Mouse (Mus musculus): ENCODE measurements at regions not wholly inside any gene's neighbourhood (a gene's known extent, or its start where the extent isn't known, plus 50 kb on each side); places are given as distances from the start of the nearest gene placed in this dataset.

DNA sequence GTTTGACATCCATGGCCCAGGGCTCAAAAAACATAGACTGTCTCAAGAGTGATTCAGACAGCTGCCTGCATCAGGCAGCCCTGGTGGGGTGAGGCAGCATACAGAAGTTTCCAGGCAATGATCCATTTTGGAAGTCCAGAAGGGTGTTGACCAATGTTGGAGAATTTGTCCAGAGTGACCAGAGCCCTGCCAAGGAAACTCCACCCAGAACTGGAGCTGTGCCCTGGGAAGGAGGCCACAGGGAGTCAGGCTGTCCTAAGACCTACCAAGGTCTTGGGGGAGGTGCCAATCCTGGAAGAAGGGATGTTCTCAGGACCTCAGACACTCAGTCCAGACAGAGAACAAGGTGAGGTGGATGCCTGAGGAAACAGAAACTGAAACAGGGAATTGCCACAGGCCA is 105.2 kb upstream of the Cops8 start:
- DNase-seq (ENCODE audit: extremely low read depth, insufficient read length, low spot score) = peak; percentile 65

DNA sequence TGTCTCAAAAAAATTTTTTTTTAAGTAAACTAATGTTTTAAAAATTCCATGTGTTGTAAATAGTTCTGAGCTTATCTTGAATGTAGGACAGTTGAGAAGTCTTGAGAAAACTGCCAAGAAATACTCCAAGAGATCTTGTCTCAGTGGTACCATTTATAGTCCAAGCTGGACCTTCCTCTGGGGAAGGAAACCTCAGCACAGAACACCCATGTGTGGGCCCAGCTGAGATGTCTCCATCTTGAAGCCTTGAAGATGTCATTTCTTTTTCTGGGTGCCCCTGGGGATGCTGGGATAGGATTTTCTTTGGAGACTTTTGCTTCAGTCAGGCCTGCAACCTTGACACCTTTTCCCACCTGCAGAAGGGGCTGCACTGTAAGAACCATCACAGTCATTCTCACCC is 101.4 kb upstream of the Cops8 start:
- DNase-seq (ENCODE audit: extremely low read depth, insufficient read length, low spot score) = no peak

DNA sequence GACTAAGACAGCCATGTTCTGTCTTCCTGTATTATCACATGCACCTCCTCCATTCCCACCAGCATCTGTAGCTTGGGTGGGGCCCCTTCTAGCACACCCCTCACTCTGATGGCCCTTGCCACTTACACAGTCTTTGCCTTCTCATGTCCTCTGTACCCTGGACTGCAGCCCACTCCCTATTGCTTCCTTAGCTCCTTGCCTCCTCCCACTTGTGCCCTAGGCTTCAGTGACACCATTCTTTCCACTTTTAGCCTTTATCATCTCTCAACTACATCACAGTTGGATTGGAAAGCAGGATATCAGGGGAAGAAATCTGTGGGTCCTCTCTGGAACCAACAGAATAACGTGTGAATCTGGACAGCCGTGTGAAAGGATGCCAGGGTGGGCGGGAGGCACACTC is 100.4 kb upstream of the Cops8 start:
- no peak for DNase-seq (ENCODE audit: extremely low read depth, insufficient read length, low spot score)

DNA sequence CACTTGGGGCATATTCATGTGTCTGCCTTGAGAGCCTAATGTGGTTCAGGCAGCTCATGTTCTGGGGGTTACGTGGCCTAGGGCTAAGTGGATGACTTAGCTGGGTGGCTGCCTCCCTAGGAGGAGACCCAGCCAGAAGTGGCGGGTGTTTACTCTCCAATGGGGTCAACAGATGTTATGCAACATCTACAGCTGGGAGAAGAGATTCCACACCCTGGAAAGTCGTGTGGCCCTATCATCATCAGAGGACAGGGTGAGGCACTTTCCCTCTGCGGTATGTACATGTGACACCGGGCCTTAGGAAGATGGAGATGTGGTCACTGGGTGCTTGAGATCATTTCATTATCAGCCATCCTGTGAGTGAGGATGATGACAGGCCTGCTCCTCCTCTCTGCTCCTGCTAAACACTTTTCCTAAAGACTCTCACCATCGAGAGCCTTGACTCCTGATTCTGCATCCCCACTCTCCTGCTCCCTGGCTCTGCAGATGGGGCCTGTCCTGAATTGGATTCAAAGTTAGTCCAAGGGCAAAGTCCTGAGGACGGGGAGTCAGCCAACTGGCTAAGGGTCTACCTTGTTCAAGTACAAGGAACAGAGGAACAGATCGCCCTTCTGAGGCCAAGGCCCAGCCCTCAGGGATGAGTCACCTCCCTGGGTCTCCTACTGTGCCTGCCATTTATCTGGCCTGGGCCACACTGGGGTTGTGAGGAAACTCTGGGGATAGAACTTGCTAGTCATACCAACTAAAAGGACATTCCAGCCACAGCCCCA is 99.8 kb upstream of the Cops8 start:
- peak; percentile 63 for DNase-seq (ENCODE audit: extremely low read depth, insufficient read length, low spot score)

DNA sequence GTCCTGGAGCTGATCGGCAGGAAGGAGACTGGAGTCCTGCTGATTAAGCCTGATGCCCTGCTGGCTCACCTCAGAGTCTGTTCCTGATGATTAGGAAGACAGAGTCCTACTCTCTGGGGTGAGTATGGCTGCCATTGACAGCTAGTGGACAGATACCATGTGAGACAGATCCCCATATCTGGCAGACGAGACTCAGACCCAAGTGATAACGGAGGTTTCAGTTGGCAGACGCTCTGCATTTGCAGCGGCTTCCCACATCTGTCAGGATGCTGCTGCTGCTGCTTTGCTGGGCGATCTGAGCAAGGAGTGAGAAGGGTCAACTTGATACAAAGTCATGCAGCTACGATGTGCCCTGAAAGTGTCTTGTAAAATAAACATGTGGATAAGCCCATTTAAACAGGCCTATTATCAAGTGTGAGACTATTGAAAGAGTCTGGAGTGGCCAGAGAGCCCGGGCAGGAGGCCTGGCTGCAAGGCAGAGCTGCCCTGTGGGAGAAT is 98.1 kb upstream of the Cops8 start:
- DNase-seq (ENCODE audit: extremely low read depth, insufficient read length, low spot score) = no peak

DNA sequence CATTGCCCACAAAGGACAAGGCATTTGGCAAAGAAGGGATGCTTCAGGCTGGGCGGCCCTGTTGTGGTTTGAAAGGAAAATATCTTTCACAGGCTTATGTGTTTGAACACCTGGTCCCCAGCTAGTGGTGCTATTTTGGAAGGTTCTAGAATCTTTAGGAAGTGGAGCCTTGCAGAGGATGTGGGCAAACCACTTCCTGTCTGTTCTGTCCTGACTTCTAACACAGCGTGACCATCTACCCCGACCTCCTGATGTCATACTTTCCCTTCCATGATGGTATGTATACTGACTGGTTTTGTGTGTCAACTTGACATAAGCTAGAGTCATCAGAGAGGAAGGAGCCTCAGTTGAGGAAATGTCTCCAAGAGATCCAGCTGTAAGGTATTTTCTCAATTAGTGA is 97.2 kb upstream of the Cops8 start:
- DNase-seq (ENCODE audit: extremely low read depth, insufficient read length, low spot score) = peak; percentile 55

DNA sequence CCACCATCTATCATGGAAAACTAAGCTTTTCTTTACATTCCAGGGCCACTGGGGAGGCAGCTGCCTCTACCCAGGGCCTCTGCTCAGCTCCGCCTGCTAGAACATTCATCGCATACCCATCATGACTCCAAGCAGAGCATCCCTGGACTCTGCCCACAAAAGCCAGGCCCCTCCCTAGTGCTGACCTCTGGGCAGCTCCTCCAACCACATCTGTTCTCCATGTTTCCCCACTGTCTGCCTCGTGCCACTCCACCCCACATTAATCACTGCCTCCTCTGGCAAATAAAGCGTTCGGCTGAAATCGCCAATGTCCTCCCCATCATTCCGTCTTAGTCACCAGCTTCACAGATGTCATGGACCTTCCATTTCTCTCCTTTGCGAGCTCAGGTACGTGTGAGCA is 96.2 kb upstream of the Cops8 start:
- DNase-seq (ENCODE audit: extremely low read depth, insufficient read length, low spot score) = peak; percentile 74

DNA sequence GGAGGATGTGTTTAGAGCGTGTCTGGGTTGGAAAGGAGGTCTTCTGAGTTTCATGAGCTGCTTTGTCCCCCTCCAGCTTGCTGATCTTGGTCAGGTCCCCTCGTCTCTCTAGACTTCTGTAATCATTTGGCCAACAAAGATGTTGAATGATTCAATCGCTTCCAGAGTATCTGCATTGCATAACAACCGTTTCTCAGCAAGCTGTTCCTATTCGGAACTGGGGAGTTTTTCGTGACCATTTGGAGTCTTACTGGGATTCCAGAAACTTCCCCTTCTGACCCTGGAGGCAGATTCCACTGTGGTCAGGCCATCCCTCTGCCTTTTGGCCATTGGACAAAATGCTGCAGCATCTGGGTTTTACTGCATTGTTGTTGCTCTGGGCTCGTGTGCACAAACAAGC is 93.4 kb upstream of the Cops8 start:
- no peak for DNase-seq (ENCODE audit: extremely low read depth, insufficient read length, low spot score)

DNA sequence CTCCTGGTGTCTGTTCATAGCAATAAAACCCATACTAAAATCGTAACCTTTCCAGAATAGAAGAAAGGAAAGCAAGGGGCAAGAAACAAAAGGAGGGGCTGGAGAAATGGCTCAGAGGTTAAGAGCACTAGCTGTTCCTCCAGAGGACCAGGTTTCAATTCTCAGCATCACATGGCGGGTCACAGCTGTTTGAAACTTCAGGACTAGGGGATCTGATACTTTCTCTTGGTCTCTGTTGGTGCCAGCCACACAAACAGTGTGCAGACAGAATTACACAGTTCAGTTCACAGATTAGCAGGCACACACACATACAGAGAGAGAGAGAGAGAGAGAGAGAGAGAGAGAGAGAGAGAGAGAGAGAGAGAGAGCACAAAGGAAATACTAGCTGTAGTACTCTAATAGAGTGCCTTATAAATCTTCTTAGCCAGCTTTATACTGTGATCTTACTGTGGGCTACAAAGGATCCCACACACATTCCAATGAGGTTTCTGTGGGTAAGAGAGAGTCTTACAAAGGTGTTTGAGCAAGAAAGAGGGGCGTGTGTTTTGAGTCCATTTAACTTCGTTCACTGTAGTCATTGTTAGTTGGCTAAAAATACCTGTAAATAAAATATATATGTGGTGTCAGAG is 89.2 kb upstream of the Cops8 start:
- DNase-seq (ENCODE audit: extremely low read depth, insufficient read length, low spot score) = no peak

DNA sequence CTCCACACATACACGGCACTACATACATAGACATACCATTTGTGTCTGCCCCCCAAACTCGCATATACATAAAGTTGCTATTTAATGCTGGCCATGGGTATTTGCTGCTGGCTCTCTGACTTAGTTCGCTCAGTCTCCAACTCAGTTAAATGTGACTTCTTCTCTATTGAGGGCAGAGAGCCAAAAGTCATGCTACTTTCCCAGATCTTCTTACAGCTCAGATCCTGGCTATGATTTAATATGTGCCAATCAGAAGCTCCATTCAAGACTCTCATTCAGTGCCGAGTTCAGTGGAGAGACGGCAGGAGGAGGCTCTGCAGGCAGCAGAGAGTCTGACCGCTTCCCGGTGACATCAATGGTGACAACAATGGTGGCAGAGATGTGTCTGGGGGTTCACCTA is 88.6 kb upstream of the Cops8 start:
- no peak for DNase-seq (ENCODE audit: extremely low read depth, insufficient read length, low spot score)

DNA sequence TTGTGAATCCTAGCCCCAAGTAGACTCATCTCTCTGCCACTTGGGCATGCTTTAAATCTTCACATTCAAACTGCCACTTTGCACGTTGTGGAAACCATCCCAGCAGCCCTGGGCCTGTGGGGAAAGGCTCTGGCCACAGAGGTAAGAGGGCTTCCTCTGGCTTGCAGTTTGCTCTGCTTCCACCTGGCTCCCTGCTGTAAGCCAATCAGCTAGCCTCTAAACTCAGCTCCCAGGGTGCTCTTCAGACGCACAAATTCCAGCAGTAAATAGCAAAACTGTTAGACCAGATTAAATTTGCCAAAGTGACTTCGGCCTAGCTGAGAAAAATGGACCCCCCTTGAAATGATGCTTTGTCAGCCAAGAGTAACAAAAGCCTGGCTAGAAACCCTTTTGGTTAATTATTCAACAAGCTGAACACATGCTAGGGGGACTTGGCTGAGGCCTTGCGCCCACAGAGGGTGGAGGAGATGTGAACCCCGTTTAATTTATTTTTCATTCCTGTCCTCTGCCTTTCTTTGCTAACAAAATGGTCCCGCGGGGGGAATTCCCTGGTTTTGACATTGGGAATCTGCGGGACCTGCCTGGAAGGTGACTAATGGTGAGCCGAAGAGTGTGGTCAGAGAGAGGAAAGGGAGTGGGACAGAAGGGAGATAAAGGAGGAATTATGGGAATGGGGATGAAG is 84.1 kb upstream of the Cops8 start:
- peak; percentile 68 for DNase-seq (ENCODE audit: extremely low read depth, insufficient read length, low spot score)

DNA sequence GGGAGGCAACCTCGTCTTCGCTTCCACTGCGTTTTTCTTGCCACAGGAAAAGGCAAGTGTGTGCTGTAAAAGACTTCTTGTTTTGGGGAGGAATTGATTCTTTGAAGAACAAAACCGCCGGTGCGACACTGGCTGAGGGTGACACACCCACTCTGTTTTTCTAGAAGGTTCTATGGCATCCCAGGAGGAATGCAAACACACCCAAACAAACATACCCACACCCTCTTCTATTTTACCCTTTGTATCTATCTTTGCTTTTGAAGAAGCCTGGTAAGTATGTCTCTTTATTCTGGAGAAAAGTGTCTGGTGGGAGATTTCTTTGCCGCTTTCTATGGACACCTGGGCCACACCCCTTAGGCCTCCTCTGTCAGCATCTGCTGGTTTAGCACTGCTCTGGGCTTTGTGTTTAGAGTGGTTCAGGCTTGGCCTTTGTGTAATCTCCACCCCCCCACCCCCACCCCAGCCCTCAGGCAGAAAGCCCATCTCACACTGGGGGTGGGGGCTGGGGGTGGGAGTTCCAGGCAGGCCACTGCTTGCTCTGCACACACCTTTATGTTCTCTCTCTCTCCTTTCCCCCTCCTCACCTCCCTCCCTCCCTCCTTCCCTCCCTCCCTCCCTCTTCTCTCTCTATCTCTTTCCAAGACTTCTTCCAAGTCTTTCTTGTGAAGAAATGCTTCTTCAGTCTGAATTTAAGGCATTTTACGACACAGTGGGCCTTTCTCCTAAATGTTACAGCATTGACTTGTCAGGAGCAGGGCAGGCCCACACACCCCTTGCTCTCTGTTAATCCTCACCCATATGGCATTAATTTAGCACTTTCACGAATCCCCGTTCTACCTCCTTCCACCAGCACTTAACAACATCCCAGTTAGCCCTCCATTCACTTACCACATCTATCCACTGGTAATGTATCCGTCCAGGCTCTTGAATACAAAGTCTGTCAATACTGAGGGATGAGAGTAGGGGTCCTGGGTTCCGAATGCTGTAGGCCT is 83.2 kb upstream of the Cops8 start:
- no peak for DNase-seq (ENCODE audit: extremely low read depth, insufficient read length, low spot score)

DNA sequence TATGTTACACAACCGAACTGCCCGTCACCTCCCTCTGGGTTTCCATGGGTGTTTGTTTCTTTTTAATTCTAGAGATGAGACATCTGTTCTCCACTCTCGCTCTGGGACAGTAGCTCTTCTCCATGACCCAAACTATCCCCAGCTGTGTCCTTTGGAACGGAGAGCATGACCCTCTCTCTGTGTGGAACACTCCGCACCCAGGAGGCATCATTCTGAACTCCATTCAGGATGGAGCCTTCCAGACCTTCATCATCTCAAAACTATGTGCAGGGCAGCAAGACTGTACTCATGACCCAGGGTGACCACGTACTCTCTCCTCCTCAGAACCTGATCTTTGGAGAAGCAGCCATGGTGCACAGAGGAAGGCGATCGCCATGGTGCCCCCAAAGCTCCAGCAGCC is 80.5 kb upstream of the Cops8 start:
- DNase-seq (ENCODE audit: extremely low read depth, insufficient read length, low spot score) = no peak

DNA sequence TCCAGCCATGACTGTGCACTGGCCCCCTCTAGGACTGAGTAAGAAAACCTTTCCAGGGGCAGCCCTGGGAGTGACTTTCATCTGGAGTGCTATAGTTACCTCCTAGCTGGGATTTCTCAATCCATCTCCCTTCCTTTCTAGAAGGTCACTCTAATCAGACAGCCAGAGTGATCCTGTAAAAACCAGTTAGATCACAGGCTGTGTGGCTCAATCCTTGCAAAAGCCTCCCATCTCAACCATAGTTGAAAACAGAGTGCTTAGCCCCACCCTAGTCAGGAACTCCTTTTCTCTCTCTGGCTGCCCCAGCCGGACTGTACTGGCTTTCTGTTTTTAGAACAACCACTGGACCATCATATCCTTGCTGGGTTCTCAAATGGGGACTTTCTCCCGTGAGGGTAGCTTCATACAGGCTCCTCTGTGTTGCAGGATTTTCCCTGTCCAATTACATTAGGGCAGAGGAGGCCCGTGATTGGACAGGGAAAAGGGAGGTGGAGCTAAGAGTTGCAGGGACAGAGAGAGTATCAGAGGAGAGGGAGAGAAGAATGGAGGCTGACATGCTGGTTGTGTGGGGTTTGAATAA is 78.0 kb upstream of the Cops8 start:
- DNase-seq (ENCODE audit: extremely low read depth, insufficient read length, low spot score) = no peak

DNA sequence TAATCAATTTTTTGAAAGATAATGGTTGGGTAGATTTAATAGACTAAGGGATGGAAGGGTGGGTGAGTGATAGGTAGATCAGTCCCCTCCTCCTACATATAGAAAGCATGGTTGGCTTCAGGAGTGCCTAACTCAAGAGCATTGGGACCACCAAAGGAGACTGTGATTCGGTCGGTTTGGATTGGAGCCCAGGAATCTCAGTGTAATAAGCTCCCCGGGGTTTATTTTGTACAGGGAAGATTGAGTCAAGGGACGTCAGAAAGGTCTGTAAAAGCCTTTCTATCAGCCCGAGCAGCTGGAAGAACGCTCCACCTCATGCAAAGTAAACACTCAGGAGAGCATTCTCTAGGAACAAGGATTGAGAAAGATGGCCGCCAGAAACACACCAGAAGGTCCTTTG is 76.5 kb upstream of the Cops8 start:
- DNase-seq (ENCODE audit: extremely low read depth, insufficient read length, low spot score) = no peak

DNA sequence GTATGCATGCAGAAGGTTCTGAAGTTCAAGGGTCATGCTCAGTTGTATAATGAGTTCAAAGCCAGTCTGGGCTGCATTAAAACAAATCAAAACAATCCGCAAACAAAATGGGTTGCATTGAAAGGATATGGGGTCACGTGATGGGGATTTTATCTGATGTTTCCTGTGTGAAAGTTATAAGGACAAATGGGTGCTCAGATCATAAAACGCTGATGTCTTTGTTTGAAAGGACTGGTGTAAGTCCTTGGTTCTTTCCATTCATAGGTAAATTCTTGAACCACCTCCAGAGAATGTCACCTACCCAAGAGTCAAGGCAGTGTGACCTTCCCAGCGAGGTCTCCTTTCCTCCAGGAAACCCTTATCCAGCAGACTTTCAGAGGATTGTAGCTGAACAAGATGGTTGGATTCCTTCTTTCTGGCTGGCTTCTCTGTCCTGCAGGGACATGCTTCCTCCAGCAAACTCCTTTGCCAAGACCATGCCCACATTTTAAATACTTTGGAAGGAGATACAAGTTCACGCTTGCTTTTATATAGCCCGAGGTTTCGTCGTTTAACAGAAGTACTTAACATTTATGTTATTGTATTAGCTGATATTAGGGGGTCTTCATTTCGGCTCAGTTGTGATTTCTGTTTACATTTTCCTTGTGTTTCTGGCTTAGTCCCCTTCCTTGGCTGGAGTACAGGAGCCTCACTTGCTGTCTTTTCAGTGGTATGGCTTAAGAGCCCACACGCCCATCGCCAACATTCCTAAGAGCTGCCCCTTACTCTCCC is 74.6 kb upstream of the Cops8 start:
- DNase-seq (ENCODE audit: extremely low read depth, insufficient read length, low spot score) = no peak

DNA sequence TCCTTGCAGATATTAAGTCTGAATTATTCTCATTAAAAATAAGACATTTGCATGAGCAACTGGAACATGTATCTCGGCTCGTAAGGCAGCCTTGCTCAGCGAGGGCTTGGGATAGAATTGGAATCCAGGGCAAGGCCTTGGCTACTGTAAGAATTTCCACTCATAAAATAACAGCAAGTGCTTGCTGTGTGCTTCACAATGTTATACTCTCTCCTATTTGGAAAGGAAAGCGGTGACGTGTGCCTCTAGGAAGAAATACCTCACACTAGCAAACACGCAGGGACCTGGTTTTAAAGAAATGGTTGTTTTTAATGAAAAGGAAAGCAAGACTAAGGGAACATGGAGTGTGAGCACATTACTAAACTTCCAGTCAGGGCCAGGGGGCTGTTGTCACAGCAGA is 69.3 kb upstream of the Cops8 start:
- no peak for DNase-seq (ENCODE audit: extremely low read depth, insufficient read length, low spot score)

DNA sequence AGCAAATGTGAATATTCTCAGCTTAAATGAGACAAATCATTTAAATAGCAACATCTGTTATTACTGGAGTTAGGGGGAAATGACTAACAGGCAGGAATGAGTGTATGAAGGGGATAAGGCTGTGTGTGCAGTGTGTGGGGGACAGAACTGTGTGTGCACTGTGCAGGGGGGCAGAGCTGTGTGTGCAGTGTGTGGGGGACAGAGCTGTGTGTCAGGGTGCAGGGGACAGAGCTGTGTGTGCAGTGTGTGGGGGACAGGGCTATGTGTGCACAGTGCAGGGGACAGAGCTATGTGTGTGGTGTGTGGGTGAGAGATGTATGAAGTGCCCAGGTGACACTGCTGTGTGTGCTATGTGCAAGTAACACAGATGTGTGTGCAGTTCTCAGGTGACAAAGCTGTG is 66.7 kb upstream of the Cops8 start:
- DNase-seq (ENCODE audit: extremely low read depth, insufficient read length, low spot score) = no peak
